Mouse (Mus musculus): ENCODE measurements at regions not wholly inside any gene's neighbourhood (a gene's known extent, or its start where the extent isn't known, plus 50 kb on each side); places are given as distances from the start of the nearest gene placed in this dataset.

- TF ChIP-seq CTCF (IDR thresholded peaks at IDR 0.05; ENCODE audit: low read depth, low read length): no peak
- TF ChIP-seq POLR2A (IDR thresholded peaks at IDR 0.05; ENCODE audit: insufficient read depth, low read length): no peak
- TF ChIP-seq EP300 (IDR thresholded peaks at IDR 0.05; ENCODE audit: insufficient read depth, low read depth, low read length): no peak
Observed at GRCm38 (mm10) chr13:26061322-26061721, 708.6 kb downstream of the Hdgfl1 start.

Measured in ES-Bruce4 (cell line).